Mouse (Mus musculus) stomach, embryonic 16.5 days (tissue): ENCODE data around the gene Pitpnb. TPM values are rescaled to one million over a fixed set of nuclear protein-coding genes. Genes with fewer than 3 reads are reported as not detected.

ENCODE experiments used
- ATAC-seq: fragments of 200-750 bp; cut with Nextera tagmentation; 2 replicates; pipeline ENCODE4 v1.8.0; 2017; ENCODE audit warnings: moderate number of reproducible peaks, moderate TSS enrichment; ENCODE audit not compliant: insufficient read depth, low FRiP score
- H3K27ac ChIP-seq: fragments of 300-500 bp; sonication (generic); 2 replicates; pipeline ENCODE4 v1.5.1; 2014; ENCODE audit warnings: low read length
- H3K27me3 ChIP-seq: fragments of 300-500 bp; sonication (generic); 2 replicates; pipeline ENCODE4 v1.6.1; 2014; ENCODE audit warnings: low read length, control low read depth, mixed read lengths; ENCODE audit not compliant: control insufficient read depth, insufficient read depth
- H3K36me3 ChIP-seq: fragments of 300-500 bp; sonication (generic); 2 replicates; pipeline ENCODE4 v1.6.1; 2014; ENCODE audit warnings: low read length; ENCODE audit not compliant: control insufficient read depth, insufficient read depth
- H3K4me1 ChIP-seq: fragments of 300-500 bp; sonication (generic); 2 replicates; pipeline ENCODE4 v1.6.1; 2014; ENCODE audit warnings: low read length, control low read depth, mixed read lengths; ENCODE audit not compliant: control insufficient read depth, insufficient read depth
- H3K4me2 ChIP-seq: fragments of 300-500 bp; sonication (generic); 2 replicates; pipeline ENCODE4 v1.6.1; 2014; ENCODE audit warnings: low read depth, low read length, mixed read lengths
- H3K4me3 ChIP-seq: fragments of 300-500 bp; sonication (generic); replicated peaks from 2 replicates; pipeline ENCODE4 v1.5.1; 2014; ENCODE audit warnings: mild to moderate bottlenecking, low read length
- H3K9ac ChIP-seq: fragments of 300-500 bp; sonication (generic); 2 replicates; pipeline ENCODE4 v1.6.1; 2014; ENCODE audit warnings: low read length
- H3K9me3 ChIP-seq: fragments of 300-500 bp; sonication (generic); replicated peaks from 2 replicates; pipeline ENCODE4 v1.6.1; 2016; ENCODE audit warnings: low read length, control low read depth; ENCODE audit not compliant: control insufficient read depth
- WGBS: fragments of 180-500 bp; shearing (Covaris S2); extraction: QIAGEN DNeasy Blood & Tissue Kit; methylation state at CpG from one replicate; pipeline ENCODE4 v1.1.7; 2014; 5-methylcytosine and 5-hydroxymethylcytosine counted together
- polyA plus RNA-seq: library from polyadenylated mRNA; unstranded; fragments of >200 nt; fragmentation: Nextera tagmentation; extraction: Ambion mirVana; gene quantifications from 2 replicates; pipeline ENCODE4 v1.2.1, GENCODE M21; 2015

Pitpnb gene
- polyA plus RNA-seq, 1 experiment from 2014 or later: 102 TPM

DNA sequence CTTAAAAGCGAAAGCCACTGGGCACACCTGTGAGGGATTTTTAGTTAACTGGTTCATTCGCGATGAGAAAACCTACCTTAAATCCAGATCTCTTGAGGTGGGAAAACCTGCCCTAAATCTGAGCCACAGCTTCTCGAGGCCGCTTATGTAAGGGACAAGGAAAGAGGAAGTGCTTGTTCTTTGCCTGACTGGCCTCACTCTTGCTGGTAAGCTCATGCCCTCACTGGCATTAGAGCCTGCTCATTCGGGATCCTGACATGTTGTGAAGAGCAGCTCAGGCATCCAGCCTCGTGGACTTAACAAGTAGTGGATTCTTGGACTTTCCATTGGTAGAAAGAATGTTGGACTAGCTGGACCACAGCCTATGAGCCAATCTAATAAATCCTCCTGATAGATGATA lies 28.8 kb upstream of the Pitpnb start:
- Histone ChIP-seq H3K27ac (no peak overlapping the region), H3K9me3 (no peaks in the 10 kb centered on the region; the same call in 1 of the 2 replicates), H3K27me3 (no peaks in the 10 kb centered on the region), H3K4me3 (no peak overlapping the region), H3K4me2 (no peak overlapping the region), H3K36me3 (no peaks in the 10 kb centered on the region), H3K9ac (no peak overlapping the region), H3K4me1 (no peaks in the 10 kb centered on the region)
- no peak for ATAC-seq
- WGBS: 60% methylated on average over 7 of the region's 7 CpGs

DNA sequence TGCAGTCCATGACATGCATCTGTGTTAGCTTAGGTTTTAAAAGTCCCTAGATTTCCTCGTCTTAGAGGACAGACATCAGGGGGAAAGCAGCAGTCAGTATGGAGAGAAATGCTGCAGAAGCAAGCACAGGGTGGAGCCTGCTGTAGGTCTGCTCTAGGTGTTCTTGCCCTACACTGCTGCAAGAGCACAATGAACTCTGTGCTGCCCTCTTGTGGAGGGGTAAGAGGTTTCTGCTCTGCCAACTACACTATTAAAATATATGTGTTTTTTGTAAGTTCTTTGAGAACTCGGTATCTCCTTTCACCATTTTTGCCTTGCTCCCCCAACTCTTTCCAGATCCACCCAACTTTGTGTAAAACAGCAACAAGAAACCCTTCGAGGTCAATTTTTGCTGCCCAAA lies 25.8 kb upstream of the Pitpnb start:
- Histone ChIP-seq H3K4me2 (no peak overlapping the region), H3K4me3 (no peak overlapping the region), H3K9ac (no peak overlapping the region), H3K27me3 (no peaks in the 10 kb centered on the region), H3K4me1 (no peaks in the 10 kb centered on the region), H3K36me3 (no peaks in the 10 kb centered on the region), H3K27ac (no peak overlapping the region), H3K9me3 (no peaks in the 10 kb centered on the region; the same call in 1 of the 2 replicates)
- 93% methylated on average over 3 of the region's 3 CpGs for WGBS
- no peak for ATAC-seq

DNA sequence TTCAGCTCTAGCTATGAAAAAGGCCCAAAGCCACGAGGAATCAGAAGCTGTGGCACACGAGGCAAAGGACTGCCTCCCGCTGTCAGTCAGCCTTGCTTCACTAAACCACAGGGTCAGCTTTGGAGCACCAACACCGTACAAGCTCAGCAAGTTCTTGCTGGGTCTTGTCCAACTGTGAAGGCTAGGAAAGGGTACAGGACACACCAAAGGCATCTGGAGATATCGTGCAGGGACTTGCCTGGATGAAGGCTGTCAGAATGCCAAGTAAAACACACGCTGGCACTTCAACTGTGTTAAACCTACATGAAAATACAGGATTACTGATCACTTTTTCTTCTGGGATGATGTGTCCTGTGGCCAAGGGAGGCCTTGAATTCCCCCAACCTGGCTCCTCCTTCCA lies 20.4 kb upstream of the Pitpnb start:
- Histone ChIP-seq H3K27ac (peak overlapping the region; percentile 53; the same call in 1 of the 2 replicates), H3K36me3 (no peaks in the 10 kb centered on the region), H3K4me1 (no peaks in the 10 kb centered on the region), H3K9me3 (peaks cover 7% of the 10 kb centered on the region; the same call in 1 of the 2 replicates), H3K9ac (no peak overlapping the region), H3K4me3 (no peak overlapping the region), H3K27me3 (no peaks in the 10 kb centered on the region), H3K4me2 (no peak overlapping the region)
- peak; percentile 58; the same call in 1 of the 2 replicates for ATAC-seq
- 62% methylated on average over 6 of the region's 6 CpGs for whole genome bisulfite sequencing

DNA sequence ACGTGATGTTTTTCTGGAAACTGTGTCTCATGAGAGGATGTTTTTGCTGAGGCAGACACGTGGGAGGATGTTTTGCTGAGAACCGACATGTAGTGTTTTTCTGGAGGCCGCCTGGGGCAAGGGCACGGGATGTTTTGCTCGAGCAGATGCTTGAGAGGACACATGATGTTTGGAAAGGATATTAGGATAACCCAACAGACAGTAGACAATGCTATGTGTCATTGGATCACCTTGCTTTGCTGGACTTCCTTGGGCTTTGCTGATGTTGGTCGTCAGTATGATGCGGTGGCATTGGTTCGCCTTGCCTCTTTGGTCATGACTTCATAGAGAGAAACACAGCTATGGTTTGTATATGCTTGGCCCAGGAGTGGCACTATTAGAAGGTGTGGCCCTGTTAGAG lies 16.7 kb upstream of the Pitpnb start:
- Histone ChIP-seq H3K36me3 (no peaks in the 10 kb centered on the region), H3K27me3 (no peaks in the 10 kb centered on the region), H3K4me3 (no peak overlapping the region), H3K9ac (no peak overlapping the region), H3K4me1 (no peaks in the 10 kb centered on the region), H3K4me2 (no peak overlapping the region), H3K9me3 (peaks cover 7% of the 10 kb centered on the region; the same call in 1 of the 2 replicates), H3K27ac (no peak overlapping the region)
- ATAC-seq: no peak
- 88% methylated on average over 9 of the region's 9 CpGs for WGBS

DNA sequence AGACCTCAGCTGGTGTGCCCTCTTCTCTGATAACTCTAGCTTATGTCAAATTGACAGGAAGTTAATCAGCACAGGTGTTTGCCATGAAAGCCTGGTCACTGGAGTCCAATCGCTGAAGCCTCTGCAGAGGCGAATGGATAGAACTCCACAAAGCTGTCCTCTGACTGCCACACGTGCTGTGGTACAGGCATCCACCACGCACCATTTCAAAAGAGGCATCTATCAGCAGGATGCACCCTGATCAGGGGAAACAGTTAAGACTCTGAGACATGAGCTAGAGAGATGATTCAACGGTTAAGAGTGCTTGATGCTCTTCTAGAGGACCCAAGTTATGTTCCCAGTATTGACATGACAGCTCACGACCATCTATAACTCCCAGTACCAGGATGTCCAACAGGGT lies 15.5 kb upstream of the Pitpnb start:
- H3K9me3 ChIP-seq: peaks cover 7% of the 10 kb centered on the region; the same call in 1 of the 2 replicates
- H3K4me2 ChIP-seq: no peak overlapping the region
- 90% methylated on average over 6 of the region's 6 CpGs for WGBS
- no peaks in the 10 kb centered on the region for H3K36me3 ChIP-seq
- no peak overlapping the region for H3K4me3 ChIP-seq
- no peak for ATAC-seq
- no peak overlapping the region for H3K9ac ChIP-seq
- H3K27ac ChIP-seq: no peak overlapping the region
- H3K27me3 ChIP-seq: no peaks in the 10 kb centered on the region
- no peaks in the 10 kb centered on the region for H3K4me1 ChIP-seq

DNA sequence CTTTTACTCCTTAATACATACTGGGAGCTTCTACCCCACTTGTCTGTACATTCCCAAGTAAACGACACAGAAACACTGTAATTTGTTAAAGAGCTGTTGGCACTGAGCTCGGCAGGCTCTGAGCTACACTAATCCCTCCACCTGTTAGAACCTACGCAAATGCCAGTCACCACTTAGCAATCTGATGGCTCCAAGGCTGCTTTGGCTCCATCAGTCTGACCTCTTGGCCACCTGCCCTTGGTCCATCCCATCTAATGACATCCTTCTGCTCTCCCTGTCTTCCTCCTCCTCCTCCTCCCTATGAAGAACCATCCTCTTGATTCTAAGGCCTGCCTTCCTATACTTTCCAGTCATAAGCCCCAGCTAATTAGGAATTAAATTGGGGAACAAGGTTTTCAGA lies 13.0 kb upstream of the Pitpnb start:
- H3K9ac ChIP-seq: no peak overlapping the region
- H3K4me3 ChIP-seq: no peak overlapping the region
- H3K4me2 ChIP-seq: no peak overlapping the region
- ATAC-seq: no peak
- H3K9me3 ChIP-seq: peaks cover 7% of the 10 kb centered on the region; the same call in 1 of the 2 replicates
- no peaks in the 10 kb centered on the region for H3K4me1 ChIP-seq
- H3K36me3 ChIP-seq: no peaks in the 10 kb centered on the region
- H3K27ac ChIP-seq: no peak overlapping the region
- no peaks in the 10 kb centered on the region for H3K27me3 ChIP-seq
- 38% methylated on average over 3 of the region's 3 CpGs for WGBS

DNA sequence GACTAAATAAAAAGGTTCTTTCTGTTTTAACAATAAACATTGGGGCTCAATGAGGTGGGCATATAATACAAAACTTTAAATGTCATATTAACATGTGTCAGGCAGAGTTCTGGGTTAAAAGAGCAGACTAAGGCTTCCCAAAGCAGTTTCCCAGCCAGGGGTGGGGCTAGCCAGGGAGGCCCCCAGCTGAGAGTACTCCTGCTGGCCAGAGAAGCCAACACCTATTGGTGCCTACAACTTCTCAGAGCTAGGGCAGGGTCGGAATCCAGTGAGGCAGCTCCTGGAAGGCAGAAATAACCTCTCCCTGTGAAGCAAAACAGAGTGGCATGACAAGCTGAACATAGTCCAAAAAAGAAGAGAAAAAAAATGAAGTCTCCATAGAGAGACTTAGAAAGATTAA lies 11.6 kb upstream of the Pitpnb start:
- H3K36me3 ChIP-seq: no peaks in the 10 kb centered on the region
- no peak overlapping the region for H3K4me2 ChIP-seq
- no peaks in the 10 kb centered on the region for H3K27me3 ChIP-seq
- H3K9ac ChIP-seq: no peak overlapping the region
- no peak overlapping the region for H3K27ac ChIP-seq
- ATAC-seq: no peak
- WGBS: 50% methylated on average over 1 of the region's 1 CpGs
- H3K4me1 ChIP-seq: no peaks in the 10 kb centered on the region
- H3K4me3 ChIP-seq: no peak overlapping the region
- H3K9me3 ChIP-seq: 0 out of 2 replicates have a peak, but pooled peaks cover under 1% of the 10 kb centered on the region

DNA sequence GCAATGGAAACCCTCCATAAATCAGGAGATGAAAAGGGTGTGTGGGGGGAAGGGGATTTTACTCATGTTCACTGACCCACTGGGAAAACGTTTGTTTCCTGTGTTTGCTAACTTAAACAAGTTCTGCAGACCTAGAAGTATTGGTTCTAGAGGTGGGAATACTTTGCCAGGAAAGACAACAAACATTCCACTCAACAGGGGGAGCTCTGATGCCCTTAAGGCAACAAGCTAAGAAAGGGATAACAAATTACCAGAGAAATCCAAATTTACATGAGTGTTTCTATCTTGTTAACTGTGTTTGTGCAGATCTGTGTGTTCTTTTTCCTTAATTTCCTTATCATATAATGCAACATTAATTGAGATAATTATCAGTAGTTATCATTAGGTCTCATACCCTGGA lies 4.8 kb upstream of the Pitpnb start:
- peaks cover 6% of the 10 kb centered on the region for H3K4me1 ChIP-seq
- ATAC-seq: no peak
- H3K27ac ChIP-seq: no peak overlapping the region
- no peak overlapping the region for H3K4me3 ChIP-seq
- no peak overlapping the region for H3K9ac ChIP-seq
- no peaks in the 10 kb centered on the region for H3K9me3 ChIP-seq
- WGBS: 6% methylated on average over 1 of the region's 1 CpGs
- H3K27me3 ChIP-seq: no peaks in the 10 kb centered on the region
- no peaks in the 10 kb centered on the region for H3K36me3 ChIP-seq
- no peak overlapping the region for H3K4me2 ChIP-seq

DNA sequence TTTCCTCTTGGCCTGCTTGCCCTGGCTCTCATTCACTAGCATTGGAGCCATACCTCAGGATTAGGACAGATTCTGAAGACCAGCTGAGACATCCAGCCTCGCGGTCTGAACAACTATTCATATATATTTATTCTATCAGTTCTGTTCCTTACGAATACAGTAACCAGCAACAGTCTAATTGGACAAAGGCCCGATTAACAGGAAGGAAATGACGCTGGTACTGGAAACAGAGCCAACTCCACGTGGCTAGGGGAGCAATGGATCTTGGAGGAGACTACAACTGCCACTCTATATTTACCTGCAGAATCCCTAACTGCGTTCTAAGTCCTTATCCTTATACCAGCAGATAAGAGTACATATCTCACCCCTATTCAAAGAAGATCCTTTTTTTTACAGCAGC lies 3.1 kb upstream of the Pitpnb start:
- Histone ChIP-seq H3K27ac (no peak overlapping the region), H3K4me2 (no peak overlapping the region), H3K27me3 (no peaks in the 10 kb centered on the region), H3K9me3 (no peaks in the 10 kb centered on the region), H3K4me3 (no peak overlapping the region), H3K4me1 (peaks cover 17% of the 10 kb centered on the region), H3K9ac (no peak overlapping the region), H3K36me3 (no peaks in the 10 kb centered on the region)
- WGBS: 75% methylated on average over 7 of the region's 7 CpGs
- ATAC-seq: no peak
